Mouse (Mus musculus): ENCODE measurements around the gene Scamp4.
A peak's percentile ranks its signal among the peaks of the same experiment; 100 is the strongest.

The Scamp4 gene

DNA sequence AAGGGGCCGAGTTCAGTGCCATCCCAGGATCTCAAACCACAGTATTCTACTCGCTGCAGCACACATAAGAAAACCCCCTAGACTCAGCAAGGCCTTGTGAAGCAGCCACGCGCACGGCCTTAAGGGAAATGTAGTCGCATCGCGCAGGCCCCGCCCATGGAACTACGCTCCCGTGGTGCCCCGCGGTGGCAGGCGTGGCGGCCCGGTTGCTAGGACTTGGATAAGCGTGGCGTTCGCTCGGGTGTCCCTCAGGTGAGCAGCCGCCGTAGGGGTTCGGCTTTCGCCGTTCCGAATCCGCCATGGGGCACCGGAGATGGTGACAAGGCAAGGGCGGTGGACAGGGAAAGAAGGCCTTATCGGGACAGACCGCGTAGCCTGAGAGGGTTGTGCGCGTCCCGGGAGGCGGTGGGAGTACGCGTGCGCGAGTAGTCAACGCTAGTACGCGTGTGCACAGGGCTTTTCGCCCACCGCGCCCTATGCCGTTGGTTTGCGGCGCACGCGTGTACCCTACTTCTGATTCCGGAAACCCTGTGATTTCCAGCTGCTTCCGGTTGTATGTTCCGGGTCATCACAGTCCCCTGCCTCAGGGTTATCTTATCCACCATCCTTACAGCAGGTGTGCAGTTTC, at the start of gene Scamp4, which contains the start of gene Adat3:
Scamp4 (plus strand) TSS at position 175 of the 628 bp plus-strand sequence.
Adat3 (plus strand) TSS at position 183 of the 628 bp plus-strand sequence.
- DNase-seq (ENCODE audit: extremely low spot score, low read depth, low spot score), result peak; percentile 64

DNA sequence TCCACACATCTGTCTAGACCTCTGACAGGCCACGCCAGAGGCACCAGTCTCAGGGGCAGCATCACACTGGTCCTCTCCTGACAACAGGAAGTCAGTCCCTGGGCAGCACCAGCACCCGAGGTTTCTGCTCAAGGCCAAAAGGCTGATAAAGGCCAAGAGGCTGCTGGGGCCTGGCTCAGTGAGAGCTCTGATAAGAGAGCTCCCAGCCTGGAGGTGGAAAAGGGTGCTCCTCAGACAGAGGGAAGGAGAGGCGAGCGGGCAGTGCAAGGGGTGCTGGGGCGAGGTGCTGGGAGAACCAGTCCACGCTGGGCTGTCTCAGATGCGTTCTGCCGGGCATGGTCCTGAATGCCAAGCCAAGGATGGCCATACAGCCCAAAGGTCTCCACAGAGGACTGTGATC, 49.1 kb upstream of the Scamp4 start:
- no peak for DNase-seq (ENCODE audit: extremely low spot score, low read depth, low spot score)

DNA sequence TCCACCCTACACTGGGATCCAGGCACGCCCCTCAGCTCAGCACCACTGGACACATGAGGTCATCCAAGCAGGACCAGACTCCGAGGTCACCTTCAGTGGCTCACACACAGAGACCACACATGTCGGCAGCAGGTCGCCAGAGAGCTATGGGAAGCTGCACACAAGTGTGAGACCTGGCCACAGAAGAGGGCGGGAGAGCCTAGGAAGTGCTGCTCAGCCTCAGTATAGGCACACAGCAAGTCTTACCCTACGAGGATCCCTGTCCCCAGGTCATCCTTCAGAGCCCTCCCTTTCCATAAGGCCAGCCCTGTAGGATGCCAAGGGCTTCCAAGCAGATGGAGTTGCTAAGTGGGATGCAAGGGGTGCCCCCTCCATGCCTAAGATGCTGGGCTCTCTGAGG, 48.7 kb upstream of the Scamp4 start:
- DNase-seq (ENCODE audit: extremely low spot score, low read depth, low spot score), result no peak

DNA sequence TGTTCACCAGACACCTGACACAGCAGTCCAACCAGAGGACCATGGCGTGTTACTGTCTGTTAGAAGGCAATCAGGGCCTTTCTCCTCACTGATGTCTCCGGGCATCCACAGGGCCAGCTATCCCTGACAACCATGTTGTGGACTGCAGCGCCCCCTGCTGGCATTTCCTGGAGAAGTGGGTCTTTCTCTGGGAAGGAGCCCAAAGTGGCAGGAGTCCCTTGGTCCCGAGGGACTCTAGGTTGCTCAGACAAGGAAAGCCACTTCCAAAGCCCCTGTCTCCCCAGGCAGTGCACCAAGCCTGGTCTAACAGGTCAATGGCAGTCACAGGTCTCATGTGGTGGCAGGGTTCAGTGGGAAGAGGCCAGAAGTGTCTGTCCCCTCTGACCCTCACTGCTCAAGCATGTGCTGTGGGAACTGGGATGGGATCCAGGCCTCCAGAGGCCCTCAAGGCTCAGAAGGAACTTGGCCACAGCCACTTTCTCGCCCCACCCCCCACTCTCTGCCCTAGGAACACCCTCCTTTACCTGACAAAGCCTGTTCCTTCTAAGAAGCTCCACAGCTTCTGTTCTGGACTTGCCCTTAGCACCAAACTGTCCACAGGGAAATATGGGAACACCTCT, 45.2 kb upstream of the Scamp4 start:
- no peak for DNase-seq (ENCODE audit: extremely low spot score, low read depth, low spot score)

DNA sequence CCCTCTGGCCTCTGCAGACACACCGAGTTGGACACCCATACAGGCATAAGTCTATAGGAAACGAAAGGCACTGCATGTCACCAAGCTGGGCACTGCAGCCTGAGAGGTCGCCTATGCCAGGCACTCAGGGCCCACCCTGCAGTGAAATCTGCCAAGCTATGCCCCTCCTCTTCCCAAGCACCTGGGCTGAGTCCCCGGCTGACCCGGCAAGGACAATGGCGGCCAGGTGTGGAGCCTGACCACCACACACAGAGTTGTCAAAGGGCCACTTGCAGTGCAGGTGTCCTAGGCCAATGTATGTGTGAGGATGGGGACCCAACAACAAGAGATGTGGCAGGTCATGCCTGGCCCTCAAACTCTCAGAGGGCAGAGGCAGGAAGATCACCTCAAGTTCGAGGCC, 43.2 kb upstream of the Scamp4 start:
- DNase-seq (ENCODE audit: extremely low spot score, low read depth, low spot score), result no peak

DNA sequence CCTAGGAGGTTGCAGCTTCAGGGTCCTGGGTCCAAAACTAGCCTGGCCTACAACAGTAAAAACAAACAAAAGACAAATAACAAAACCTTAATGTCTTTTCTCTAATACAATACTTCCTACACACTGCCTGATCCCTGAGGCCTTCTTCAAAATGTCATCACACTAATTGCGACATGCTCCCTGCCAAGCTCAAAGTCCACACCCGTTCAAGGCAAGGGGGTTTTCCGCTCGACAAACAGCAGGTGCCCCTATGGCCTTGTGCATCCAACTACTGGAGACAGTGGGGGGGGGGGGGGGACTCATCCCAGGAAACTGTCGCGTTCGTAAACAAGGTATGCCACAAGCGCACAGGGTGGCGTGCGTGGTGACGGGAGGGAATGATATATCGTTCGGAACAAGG, 42.1 kb upstream of the Scamp4 start:
- no peak for DNase-seq (ENCODE audit: extremely low spot score, low read depth, low spot score)

DNA sequence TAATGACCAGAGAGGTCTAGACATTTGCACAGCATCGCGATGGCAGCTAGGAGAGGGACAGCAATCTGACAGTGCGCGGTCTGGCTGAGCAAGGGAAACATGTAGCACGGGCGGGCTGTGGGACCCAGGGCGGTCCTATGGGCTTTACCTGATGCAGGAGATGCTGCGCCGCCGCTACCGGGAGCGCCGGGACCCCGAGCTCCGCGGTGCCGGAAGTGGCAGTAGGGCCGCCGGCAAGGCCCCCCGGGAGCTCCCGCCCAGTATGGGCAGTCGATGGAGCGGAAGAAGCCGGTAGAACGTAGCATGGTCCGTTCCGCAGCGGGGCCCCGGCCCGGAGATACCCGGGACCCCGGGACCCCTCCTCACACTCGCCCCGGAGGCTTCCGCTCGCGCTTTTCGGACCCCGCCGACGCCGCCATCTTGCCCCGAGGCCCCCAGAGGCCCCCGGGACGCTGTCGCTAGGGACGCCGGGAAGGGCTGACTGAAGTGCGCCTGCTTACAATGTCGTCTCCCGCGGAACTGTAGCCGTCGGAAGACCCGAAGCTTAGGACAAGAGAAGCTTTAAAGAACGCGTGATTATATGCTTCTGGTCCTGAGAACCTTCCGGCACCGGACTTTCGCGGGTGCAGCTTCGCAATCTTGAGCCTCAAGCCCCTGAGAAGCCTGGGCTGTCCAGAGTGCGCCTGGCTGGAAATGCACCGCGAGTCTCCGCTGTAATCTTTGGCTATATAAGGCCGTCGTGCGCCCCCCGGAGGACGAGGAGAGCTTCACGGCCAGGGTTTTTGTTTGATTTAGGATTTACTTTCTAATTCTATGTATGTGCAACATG, 41.3 kb upstream of the Scamp4 start, which contains the start of gene Rexo1:
Rexo1 (minus strand) TSS at position 445 of the 829 bp plus-strand sequence.
- peak; percentile 78 for DNase-seq (ENCODE audit: extremely low spot score, low read depth, low spot score)

DNA sequence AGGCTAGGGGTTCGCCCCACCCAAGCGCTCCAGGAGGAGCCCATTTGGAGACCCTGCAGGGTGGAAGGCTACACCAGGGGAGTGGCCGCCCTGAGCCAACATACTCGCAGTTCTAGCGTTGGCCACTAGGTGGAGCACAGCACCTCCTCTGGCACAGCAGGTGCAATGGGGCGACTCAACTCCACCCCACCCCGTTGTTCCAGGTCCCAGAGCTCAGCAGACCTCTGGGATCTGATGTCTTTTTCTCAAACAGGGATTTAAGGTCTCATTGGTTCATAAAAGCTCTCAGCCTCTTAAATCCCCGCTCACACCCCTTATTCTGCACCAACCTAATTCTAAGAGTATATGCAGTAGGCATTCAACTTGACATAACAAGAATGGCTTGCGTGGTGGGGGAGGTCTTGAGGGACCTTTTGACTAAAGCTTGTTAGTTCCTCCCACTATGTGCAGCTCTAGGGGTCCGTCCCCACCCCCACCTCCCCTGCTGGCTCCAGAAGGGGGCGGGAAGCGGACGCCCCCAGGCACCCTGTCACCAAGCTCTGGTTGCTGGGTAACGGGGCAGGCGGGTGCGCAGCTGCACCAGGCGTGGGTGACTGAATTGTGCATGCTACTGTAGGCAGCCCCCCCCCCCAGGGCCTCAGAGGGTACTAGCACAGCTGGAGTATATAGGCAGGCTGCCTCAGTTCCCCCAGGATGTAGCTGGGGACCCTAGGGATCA, 36.1 kb upstream of the Scamp4 start:
- no peak for DNase-seq (ENCODE audit: extremely low spot score, low read depth, low spot score)

DNA sequence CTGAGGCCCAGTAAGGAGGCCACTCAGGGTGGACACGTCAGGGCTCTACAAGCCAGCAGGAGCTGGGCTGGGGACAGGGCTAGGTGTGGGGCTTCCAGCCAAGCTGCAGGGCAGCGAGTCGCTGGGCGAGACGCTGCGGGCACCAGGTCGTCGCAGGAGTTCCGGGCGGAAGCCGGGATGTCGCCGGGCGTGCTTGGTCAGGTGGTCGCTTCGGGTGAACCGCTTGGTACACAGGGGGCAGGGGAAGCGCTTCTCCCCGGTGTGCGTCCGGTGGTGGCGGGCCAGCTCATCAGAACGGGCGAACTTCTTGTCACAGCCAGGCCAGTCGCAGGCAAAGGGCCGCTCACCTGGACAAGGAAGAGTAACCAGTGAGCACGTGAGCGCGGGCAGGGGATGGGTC, 33.8 kb upstream of the Scamp4 start:
- no peak for DNase-seq (ENCODE audit: extremely low spot score, low read depth, low spot score)

DNA sequence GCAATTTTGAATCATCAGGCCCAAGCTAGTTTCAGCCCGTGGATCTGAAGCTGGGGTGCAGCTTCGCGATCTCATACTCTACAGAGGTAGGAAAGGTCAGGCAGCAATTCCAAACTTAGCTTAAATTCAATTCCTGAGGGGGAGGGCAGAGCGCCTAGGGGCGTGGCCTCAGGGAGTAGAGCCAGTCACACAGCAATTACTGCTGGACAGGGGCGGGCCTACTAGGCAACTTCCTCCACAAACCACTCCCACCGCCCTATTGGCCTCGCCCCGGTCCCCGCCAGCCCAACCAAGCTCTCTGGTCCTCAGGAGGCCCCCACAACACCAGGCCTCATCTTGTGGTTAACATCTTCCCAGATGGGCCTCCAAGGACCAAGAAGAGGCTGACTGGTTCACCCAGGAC, 33.0 kb upstream of the Scamp4 start:
- no peak for DNase-seq (ENCODE audit: extremely low spot score, low read depth, low spot score)

DNA sequence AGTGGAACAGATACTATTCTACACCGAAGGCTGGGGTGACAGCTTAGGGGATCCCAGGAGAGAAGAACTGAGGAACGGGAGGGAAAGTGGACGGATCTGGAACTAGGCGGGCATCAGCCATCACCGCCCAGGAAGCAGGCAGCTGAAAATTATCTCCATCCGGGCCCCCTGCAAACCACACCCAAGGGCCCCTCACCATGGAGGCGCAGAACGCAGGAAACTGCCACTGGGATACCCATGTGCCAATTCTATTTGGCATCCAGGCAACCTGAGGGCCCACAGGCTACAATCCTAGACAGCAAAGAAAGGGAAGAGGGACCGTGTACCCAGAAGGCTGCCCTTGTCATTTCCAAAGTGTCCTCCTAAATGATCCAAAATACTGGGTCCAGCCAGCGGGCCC, 32.3 kb upstream of the Scamp4 start:
- no peak for DNase-seq (ENCODE audit: extremely low spot score, low read depth, low spot score)

DNA sequence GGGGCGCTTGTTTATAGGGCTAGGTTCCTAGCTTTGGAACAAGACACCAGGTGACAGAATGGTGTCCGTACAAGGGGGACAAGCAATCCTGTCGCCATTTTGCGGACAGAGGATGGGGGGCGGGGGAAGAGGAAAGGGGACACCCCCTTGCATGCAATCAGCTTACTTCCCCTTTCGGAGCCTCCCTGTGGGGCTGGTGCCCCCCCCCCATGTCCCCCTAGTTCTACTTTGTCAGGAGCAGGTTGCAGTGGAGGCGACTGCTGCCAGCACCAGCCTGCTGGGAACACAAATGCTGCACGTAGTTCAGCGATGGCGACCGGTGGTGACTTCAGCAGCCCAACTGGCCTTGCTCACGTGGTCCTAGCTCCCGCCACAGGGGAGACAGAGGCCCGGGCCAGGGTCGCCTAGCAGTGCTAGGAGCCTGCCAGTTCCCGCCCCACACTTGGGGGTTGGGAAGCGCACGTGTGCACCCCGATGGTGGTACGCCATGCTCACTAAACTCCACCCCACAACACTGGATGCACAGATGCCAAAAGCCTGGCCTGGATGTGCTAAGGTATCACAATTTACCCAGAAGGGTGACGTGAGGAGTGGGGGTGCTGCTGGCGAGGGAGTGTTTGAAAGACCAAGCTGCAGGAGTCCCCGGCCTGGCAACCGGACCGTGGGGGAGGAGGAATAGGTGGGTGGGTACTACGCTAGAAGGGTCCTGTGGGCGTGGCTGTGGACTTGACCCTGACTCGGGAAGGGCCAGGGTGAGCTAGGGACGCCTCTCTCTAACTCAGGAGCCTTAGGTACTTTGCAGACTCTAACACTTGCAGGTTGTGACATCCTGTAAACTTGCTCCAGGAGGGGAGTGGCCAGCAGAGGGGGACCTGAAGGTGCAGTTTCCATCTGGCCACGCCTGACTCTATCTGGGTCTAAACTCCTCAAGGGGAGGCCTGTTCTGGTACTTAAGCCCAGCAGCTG, 31.5 kb upstream of the Scamp4 start:
- no peak for DNase-seq (ENCODE audit: extremely low spot score, low read depth, low spot score)

DNA sequence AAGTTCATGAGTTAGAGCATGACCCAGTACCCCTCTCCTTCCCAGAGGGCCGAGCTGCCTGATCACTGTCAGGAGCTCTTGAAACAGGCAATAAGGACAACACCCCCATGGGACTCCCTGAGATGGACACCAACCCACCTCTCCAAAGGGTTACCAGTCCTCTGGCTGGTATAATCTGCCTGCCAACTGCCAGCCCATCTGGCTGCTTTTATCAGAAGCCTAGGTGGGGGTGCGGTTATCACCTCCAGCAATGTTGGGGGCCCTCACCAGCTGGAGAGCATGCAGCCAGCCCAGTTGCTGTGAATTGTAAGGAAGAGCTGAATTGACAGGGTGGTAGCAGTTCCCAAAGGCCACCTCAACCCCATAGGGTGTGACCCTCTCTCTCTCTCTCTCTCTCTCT, 30.2 kb upstream of the Scamp4 start:
- no peak for DNase-seq (ENCODE audit: extremely low spot score, low read depth, low spot score)

DNA sequence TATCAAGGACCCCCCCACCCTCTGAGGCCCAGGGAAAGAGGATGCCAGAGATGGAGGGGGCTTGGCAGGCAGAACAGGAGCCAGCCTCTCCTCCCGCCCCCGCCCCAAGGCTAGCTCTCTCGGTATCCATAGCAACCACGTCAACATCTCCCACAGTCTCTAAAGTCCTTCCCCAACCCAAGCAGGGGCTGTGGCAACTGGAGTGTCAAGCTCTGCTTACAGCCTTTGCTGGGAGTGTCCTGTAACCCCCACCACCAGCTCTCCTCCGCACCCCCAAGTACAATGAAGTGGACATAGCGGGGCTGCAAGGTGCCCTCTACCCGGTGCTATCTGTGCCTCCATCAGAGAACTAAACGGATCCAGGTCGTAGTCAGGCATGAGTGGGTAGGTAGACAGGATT, 28.7 kb upstream of the Scamp4 start:
- no peak for DNase-seq (ENCODE audit: extremely low spot score, low read depth, low spot score)

DNA sequence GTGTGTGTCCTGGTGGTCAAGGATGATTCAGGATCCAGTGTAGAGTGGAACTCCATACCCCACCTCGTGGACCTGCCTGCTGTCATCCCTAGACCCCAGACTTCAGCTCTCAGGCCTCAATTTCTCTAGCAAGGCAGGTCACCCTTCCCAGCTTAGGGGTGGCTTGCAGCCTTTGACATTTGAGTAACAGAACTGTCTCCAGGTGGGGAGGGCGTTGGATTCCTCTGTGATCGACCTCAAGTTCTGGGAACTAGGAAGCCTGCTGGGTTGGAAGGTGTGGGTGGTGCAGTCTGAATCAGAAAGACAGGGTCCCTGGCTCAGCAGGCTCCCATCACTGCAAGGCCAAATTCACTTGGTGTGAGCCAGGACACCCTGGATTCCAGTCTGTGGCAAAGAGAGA, 27.8 kb upstream of the Scamp4 start:
- DNase-seq (ENCODE audit: extremely low spot score, low read depth, low spot score), result no peak

DNA sequence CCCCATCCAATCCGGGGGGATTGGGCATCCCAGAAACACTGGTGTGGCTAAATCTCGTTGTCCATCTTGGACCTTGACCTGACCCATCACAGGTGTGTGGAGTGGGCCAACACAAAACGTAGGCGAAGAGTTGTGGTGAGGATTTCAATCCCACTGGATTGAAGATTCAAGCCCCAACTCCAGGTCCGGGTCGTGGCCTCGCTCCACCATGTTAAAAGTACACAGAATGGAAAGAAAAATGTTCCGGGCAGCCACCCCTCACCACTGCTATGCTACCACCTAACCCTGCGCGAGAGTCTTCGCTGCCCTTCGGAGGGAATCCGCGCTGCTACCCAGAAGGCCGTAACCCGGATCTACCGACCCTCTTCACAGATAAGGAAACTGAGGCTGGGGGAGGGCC, 26.7 kb upstream of the Scamp4 start:
- DNase-seq (ENCODE audit: extremely low spot score, low read depth, low spot score), result no peak

DNA sequence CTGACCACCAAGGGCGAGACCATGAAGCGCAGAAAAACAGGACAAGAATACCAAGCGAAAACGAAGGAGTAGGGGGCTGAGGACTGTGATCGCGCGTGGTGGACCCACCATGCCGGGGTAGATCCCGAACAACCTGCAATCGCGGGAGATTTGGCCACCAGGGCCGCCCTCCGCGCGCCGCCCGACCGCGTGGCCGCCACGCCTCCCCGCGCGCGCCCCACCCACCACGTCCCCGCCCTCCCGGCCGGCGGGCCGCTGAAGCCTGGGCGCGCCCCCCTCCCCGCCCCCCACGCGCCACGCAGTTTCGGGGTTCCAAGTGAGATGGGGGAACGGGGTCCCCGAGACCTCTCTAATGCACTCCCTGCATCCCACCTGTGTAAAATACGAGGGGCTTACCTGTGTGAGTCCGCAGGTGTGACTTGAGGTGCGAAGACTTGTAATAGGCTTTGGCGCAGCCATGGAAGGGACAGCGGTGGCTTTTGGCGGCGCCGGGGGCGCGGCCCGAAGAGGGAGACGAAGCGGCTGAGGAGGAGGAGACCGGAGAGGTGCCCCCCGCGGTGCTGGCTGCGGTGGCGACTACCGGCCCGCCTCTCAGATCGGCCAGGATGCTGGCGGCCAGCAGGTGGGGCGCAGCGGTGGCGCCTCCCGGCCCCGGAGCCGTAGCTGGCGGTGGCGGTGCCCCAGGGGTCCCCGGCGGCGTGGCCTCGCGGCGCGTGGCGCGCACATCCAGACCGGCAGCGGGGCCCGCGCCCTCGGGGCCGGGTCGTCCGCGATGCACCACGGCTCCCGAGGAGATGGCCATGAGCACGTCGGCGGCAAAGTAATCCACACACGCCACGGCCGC, 26.1 kb upstream of the Scamp4 start:
- DNase-seq (ENCODE audit: extremely low spot score, low read depth, low spot score), result no peak

DNA sequence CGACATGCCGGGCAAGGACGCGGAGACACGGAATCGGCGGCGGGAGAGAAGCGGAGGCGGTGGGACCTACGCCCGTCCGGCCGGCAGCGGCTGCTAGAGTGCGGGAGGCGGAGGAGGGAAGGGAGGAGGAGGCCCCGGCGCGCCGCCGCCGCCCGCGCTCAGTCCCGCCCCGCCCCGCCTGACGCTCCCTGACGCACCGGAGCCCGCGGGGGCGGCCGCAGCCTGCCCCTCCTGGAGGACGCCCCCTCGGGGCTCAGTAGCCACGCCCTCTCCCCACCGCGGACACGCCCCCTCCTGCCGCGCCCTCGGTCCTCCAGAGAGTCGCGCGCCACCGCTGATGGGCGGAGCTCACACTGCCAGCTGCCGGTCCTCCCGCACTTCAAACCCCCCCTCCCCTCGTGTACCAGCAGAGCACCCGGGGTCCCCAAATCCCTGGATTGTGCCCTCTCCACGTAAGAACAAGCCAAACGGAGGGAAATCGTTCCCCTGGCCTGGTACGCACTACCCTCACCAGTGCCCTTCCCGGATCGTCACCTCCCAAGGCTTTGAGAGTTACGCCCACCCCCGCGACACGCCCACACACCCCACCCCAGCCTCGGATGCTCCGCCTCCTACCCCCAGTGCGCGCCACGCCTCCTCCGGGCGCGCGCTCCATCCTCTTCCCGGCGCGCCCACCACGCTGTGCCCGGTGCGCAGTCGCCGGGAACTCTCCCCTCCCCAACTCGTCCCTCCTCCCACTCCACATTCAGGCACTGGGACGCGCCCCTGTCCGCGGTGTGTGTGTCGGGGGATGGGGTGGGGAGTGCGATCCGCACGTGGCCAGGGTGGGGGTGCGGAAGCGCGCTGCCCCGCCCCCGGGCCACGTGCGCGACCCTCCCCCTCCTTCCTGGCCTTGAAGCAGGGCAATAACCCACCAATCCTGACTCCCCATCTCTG, 25.2 kb upstream of the Scamp4 start, which contains the start of gene Klf16:
Klf16 (minus strand) TSS at position 127 of the 936 bp plus-strand sequence.
- DNase-seq (ENCODE audit: extremely low spot score, low read depth, low spot score), result peak; percentile 77
